Mouse (Mus musculus) small intestine, adult 2 months (tissue): ENCODE measurements around the gene Dock9.

ENCODE experiments used
- CTCF ChIP-seq: fragments of 200-500 bp; IDR thresholded peaks from 2 replicates; pipeline ENCODE4 v1.5.1; 2012; ENCODE audit warnings: low read depth, mild to moderate bottlenecking, control low read depth, inconsistent platforms, low read length, moderate library complexity, mixed read lengths; ENCODE audit not compliant: insufficient replicate concordance, insufficient read length; ENCODE audit errors: extremely low read depth
- POLR2A ChIP-seq: fragments of 200-500 bp; IDR thresholded peaks from 2 replicates; pipeline ENCODE4 v1.6.1; 2012; ENCODE audit warnings: low read depth, mild to moderate bottlenecking, control low read depth, inconsistent platforms, low read length, moderate library complexity

- no peak for TF ChIP-seq POLR2A
- no peak for TF ChIP-seq CTCF
Measured at GRCm38 (mm10) chr14:121719638-121720601, 77.7 kb downstream of the Dock9 start.
